Mouse (Mus musculus) ovary, adult 18-20 months (tissue): ENCODE measurements at regions not wholly inside any gene's neighbourhood (a gene's known extent, or its start where the extent isn't known, plus 50 kb on each side); places are given as distances from the start of the nearest gene placed in this dataset.

Source experiments
- DNase-seq: peaks from one replicate; pipeline ENCODE4 v3.0.0; 2022; ENCODE audit warnings: low spot score, mixed read lengths

GRCm38 (mm10) chr13:39092058-39092457 is 131.4 kb upstream of the Slc35b3 start:
- no peak for DNase-seq

DNA sequence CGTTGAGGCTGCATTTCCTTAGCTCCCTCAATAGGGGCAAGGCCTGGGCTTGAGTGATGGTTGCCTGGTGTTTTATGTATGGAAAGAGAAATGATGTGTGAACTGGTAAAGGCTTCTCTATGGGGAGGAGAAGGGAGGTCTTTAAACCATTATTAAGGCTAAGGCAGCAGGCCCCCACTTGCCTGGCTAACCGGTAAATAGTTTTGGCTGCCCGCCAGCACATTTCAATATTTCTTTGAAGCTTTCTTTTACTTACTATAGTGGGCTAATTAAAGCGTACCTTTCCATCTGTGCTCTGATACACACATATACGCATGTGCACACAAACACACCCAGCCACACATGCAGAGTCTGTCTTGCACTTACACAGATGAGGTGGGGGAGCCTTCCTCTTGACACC is 123.9 kb upstream of the Slc35b3 start:
- no peak for DNase-seq

DNA sequence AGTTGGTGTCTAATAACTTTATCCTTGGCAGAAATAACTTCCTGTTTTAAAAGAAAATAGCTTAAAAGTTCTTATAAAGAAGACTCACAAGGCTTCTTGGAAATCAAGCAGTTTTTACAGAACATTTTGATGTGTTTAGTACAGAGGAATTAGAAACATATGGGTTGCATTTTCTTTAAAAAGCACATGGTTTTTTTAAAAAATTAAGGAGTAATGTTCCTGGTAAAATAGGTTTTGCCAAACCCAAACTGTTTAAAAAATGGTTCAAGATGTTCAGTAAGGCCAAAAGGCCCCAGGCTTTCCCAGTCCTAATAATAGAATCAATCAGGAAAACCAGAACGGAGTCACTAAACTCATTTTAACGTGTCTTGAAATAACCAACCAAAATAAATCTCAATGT is 113.5 kb upstream of the Slc35b3 start:
- DNase-seq = no peak

DNA sequence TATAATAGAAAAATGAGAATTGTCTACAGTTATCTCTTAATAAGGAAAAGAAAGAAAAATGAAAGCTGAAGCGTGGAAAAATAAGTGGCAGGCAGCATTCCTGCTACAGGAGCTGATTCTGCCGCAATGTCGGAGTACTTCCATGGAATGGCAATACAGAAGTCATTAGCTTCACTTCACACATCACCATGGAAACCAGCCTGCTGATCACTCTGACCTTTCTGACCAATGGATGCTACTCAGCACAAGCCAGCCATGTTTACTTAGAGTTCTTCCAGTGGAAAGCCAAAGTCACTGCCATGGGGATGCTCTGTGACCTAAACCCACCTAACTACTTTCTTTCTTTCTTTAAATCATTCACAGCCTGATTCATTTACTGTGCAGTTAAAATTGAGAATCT is 71.6 kb upstream of the Slc35b3 start:
- DNase-seq = no peak

- DNase-seq = no peak
Observed at GRCm38 (mm10) chr13:39020168-39020567, 59.5 kb upstream of the Slc35b3 start.

GRCm38 (mm10) chr13:39011696-39012095 is 51.0 kb upstream of the Slc35b3 start:
- DNase-seq = peak; percentile 32
